Comparison of ENCODE assay signal across 7 mouse cellular contexts in genomic region chr17:3557331-3558311, GRCm38 (mm10). TPM values are rescaled to one million over a fixed set of nuclear protein-coding genes. Genes with fewer than 3 reads are reported as not detected.
A peak's percentile ranks its signal among the peaks of the same experiment; 100 is the strongest.
DNase-seq lines count a peak whose midpoint lies in the region; ATAC-seq lines count a peak whose summit lies in the region.

Gene Tfb1m, minus strand, starts transcription at chr17:3557781.

- DNase-seq in adrenal gland, postnatal 25 days = peak; percentile 93
- DNase-seq in heart, adult 11 months = peak; percentile 100
- DNase-seq in kidney, adult 18-20 months = peak; percentile 98
- DNase-seq in limb, embryonic 11.5 days (ENCODE audit: low spot score) = peak; percentile 97
- DNase-seq in midbrain, embryonic 14.5 days = peak; percentile 99
- peak; percentile 91 to 95 for DNase-seq in spleen, adult 18-20 months

- H3K9ac ChIP-seq in embryonic facial prominence, embryonic 12.5 days = peak within 1 kb of the TSS; percentile 15; the same call in 1 of the 2 replicates
- H3K9ac ChIP-seq in limb, embryonic 11.5 days (ENCODE audit: low read length) = peak within 1 kb of the TSS; percentile 63
- H3K9ac ChIP-seq in midbrain, embryonic 14.5 days (replicated peaks; ENCODE audit: low read length) = peak within 1 kb of the TSS; percentile 50

- no peaks in the 10 kb centered on the region for H3K36me3 ChIP-seq in embryonic facial prominence, embryonic 12.5 days
- no peaks in the 10 kb centered on the region for H3K36me3 ChIP-seq in limb, embryonic 11.5 days (ENCODE audit: control insufficient read depth, insufficient read depth, low read length)
- H3K36me3 ChIP-seq in midbrain, embryonic 14.5 days (ENCODE audit: control insufficient read depth, insufficient read depth, low read length) = no peaks in the 10 kb centered on the region; the same call in 1 of the 2 replicates

- H3K9me3 ChIP-seq in embryonic facial prominence, embryonic 12.5 days = no peaks in the 10 kb centered on the region
- H3K9me3 ChIP-seq in limb, embryonic 11.5 days (ENCODE audit: control insufficient read depth, low read length) = no peaks in the 10 kb centered on the region
- no peaks in the 10 kb centered on the region for H3K9me3 ChIP-seq in midbrain, embryonic 14.5 days (ENCODE audit: control insufficient read depth, low read length)

- H3K27ac ChIP-seq in embryonic facial prominence, embryonic 12.5 days = peak within 1 kb of the TSS; percentile 85
- H3K27ac ChIP-seq in limb, embryonic 11.5 days (replicated peaks; ENCODE audit: low read depth, low read length) = peak within 1 kb of the TSS; percentile 73
- peak within 1 kb of the TSS; percentile 88 for H3K27ac ChIP-seq in midbrain, embryonic 14.5 days (replicated peaks; ENCODE audit: low read depth, low read length)

- peak; percentile 100 for ATAC-seq in embryonic facial prominence, embryonic 12.5 days (ENCODE audit: insufficient number of reproducible peaks, insufficient read depth, low FRiP score, low TSS enrichment)
- ATAC-seq in limb, embryonic 11.5 days (ENCODE audit: insufficient number of reproducible peaks, low FRiP score, low TSS enrichment, low read depth) = peak; percentile 100
- ATAC-seq in midbrain, embryonic 14.5 days (ENCODE audit: low FRiP score, low TSS enrichment) = peak; percentile 100

- H3K4me1 ChIP-seq in embryonic facial prominence, embryonic 12.5 days = no peaks in the 10 kb centered on the region; the same call in 1 of the 2 replicates
- H3K4me1 ChIP-seq in limb, embryonic 11.5 days (ENCODE audit: control insufficient read depth, insufficient read depth, low read length) = no peaks in the 10 kb centered on the region
- H3K4me1 ChIP-seq in midbrain, embryonic 14.5 days (ENCODE audit: control insufficient read depth, insufficient read depth, low read length) = peaks cover 3% of the 10 kb centered on the region; the same call in 1 of the 2 replicates

- WGBS in embryonic facial prominence, embryonic 12.5 days = 1% methylated on average over 60 of the region's 60 CpGs
- WGBS in limb, embryonic 11.5 days = 1% methylated on average over 60 of the region's 60 CpGs
- 1% methylated on average over 60 of the region's 60 CpGs for WGBS in midbrain, embryonic 14.5 days

- peak within 1 kb of the TSS; percentile 49 for H3K4me3 ChIP-seq in embryonic facial prominence, embryonic 12.5 days
- peak within 1 kb of the TSS; percentile 49 for H3K4me3 ChIP-seq in limb, embryonic 11.5 days (ENCODE audit: low read depth, low read length)
- H3K4me3 ChIP-seq in midbrain, embryonic 14.5 days (replicated peaks; ENCODE audit: low read depth, low read length) = peak within 1 kb of the TSS; percentile 60

- no peaks in the 10 kb centered on the region for H3K27me3 ChIP-seq in embryonic facial prominence, embryonic 12.5 days
- H3K27me3 ChIP-seq in limb, embryonic 11.5 days (ENCODE audit: control insufficient read depth, insufficient read depth, low read length) = no peaks in the 10 kb centered on the region
- no peaks in the 10 kb centered on the region for H3K27me3 ChIP-seq in midbrain, embryonic 14.5 days (ENCODE audit: control insufficient read depth, insufficient read depth, low read length)

- H3K4me2 ChIP-seq in embryonic facial prominence, embryonic 12.5 days (replicated peaks) = peak within 1 kb of the TSS; percentile 50
- H3K4me2 ChIP-seq in limb, embryonic 11.5 days (ENCODE audit: low read depth, severe bottlenecking) = peak within 1 kb of the TSS; percentile 50
- H3K4me2 ChIP-seq in midbrain, embryonic 14.5 days (ENCODE audit: low read length) = peak within 1 kb of the TSS; percentile 70

RNA-seq across cellular contexts. Expression of gene Tfb1m, which starts in this region (rescaled TPM):
- total RNA-seq in adrenal gland, postnatal 25 days (2021) = 12.8 and 17.4 TPM in 2 replicates
- polyA plus RNA-seq in embryonic facial prominence, embryonic 12.5 days (2016; fragmentation: Nextera tagmentation; extraction: Ambion mirVana) = 17.3 and 17.6 TPM in 2 replicates
- polyA plus RNA-seq in limb, embryonic 11.5 days (2014; fragmentation: Nextera tagmentation; extraction: Ambion mirVana) = 21.4 and 22.7 TPM in 2 replicates
- polyA plus RNA-seq in midbrain, embryonic 14.5 days (2014; fragmentation: Nextera tagmentation; extraction: Ambion mirVana) = 12.4 and 12.7 TPM in 2 replicates

Comparison
In these comparisons a context has a peak if more than half of its experiments do, and no peak if none do; other contexts are left out.
1. Peak in every context shown above with its lines: DNase-seq, ATAC-seq, H3K4me3 ChIP-seq and H3K27ac ChIP-seq.